In the genomic region with DNA sequence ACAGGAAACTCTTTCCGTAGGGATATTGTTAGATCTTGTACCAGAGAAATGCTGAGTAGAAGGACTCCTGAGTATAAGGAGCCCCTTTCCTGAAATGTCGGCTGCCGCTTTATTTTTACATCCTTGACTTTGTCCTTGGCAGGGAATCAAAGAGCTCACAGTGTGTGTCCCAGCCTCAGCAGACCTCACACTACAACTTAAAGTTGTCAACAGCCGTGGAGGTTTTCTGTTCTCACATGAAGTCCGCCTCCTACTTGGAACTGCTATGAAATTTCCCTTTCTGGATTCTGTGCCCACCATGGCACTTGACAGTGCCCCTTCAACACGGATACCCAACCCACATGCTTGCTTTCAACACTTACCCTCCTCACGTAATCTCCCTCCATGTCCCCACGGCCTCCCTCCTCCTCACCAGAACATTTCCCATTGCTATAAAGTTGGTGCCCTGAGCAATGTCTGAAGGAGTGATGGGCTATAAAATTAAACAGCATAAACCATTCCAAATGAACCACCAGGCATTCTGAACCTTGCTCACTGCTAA, we compare ENCODE assay signal across 25 mouse cellular contexts.
DNase-seq lines count a peak whose midpoint lies in the region; ATAC-seq and TF ChIP-seq lines count a peak whose summit lies in the region.
"Had no signal": no experiment of that assay in that cellular context is flagged by ENCODE, and none has a peak within 500 bp of the region (broad histone marks: within the 10 kb centered on the region; RNA-seq: fewer than 3 reads in every experiment).

No protein-coding gene starts in this region.

- H3K4me1 ChIP-seq in heart, embryonic 12.5 days (replicated peaks): peaks cover 4% of the 10 kb centered on the region; the same call in 1 of the 2 replicates
- H3K4me1 ChIP-seq in heart, postnatal 0 days (ENCODE audit: control insufficient read depth, insufficient read depth): peaks cover 9% of the 10 kb centered on the region; the same call in 1 of the 2 replicates
- H3K4me1 ChIP-seq in heart, embryonic 10.5 days: peaks cover 4% of the 10 kb centered on the region
- H3K4me1 ChIP-seq: embryonic facial prominence, embryonic 12.5 days; hindbrain, embryonic 12.5 days; midbrain, embryonic 13.5 days had no signal

- no peak overlapping the region for H3K27ac ChIP-seq in heart, embryonic 12.5 days (ENCODE audit: poor library complexity, severe bottlenecking)
- no peak overlapping the region for H3K27ac ChIP-seq in heart, postnatal 0 days (ENCODE audit: low read depth)
- H3K27ac ChIP-seq in heart, embryonic 10.5 days: no peak overlapping the region
- H3K27ac ChIP-seq: embryonic facial prominence, embryonic 12.5 days; hindbrain, embryonic 12.5 days; liver, embryonic 14.5 days; midbrain, embryonic 13.5 days had no signal

- H3K4me3 ChIP-seq in heart, embryonic 12.5 days: no peak overlapping the region
- H3K4me3 ChIP-seq in heart, postnatal 0 days (ENCODE audit: low read depth, low read length): no peak overlapping the region
- H3K4me3 ChIP-seq in heart, embryonic 10.5 days: no peak overlapping the region
- H3K4me3 ChIP-seq: embryonic facial prominence, embryonic 12.5 days; hindbrain, embryonic 12.5 days; megakaryocyte, embryonic 14.5 days; midbrain, embryonic 13.5 days had no signal

- H3K9me3 ChIP-seq in heart, embryonic 12.5 days (replicated peaks): no peaks in the 10 kb centered on the region
- H3K9me3 ChIP-seq in heart, postnatal 0 days (replicated peaks; ENCODE audit: control insufficient read depth, low read length): no peaks in the 10 kb centered on the region
- no peaks in the 10 kb centered on the region for H3K9me3 ChIP-seq in heart, embryonic 10.5 days
- H3K9me3 ChIP-seq: embryonic facial prominence, embryonic 12.5 days; hindbrain, embryonic 12.5 days; megakaryocyte, embryonic 14.5 days; midbrain, embryonic 13.5 days had no signal

- H3K27me3 ChIP-seq in heart, embryonic 12.5 days (replicated peaks): peaks cover 5% of the 10 kb centered on the region; the same call in 1 of the 2 replicates
- H3K27me3 ChIP-seq in heart, postnatal 0 days (ENCODE audit: control insufficient read depth, insufficient read depth, low read length): 0 out of 2 replicates have a peak, but pooled peaks cover 4% of the 10 kb centered on the region
- H3K27me3 ChIP-seq in heart, embryonic 10.5 days (ENCODE audit: insufficient read depth, poor library complexity, severe bottlenecking): no peaks in the 10 kb centered on the region
- H3K27me3 ChIP-seq: embryonic facial prominence, embryonic 12.5 days; hindbrain, embryonic 12.5 days; midbrain, embryonic 13.5 days had no signal

- H3K4me2 ChIP-seq in heart, embryonic 12.5 days: no peak overlapping the region
- H3K4me2 ChIP-seq in heart, postnatal 0 days (ENCODE audit: low read depth, low read length): no peak overlapping the region
- H3K4me2 ChIP-seq: embryonic facial prominence, embryonic 12.5 days; hindbrain, embryonic 12.5 days; midbrain, embryonic 13.5 days had no signal

- H3K36me3 ChIP-seq in heart, embryonic 12.5 days: no peaks in the 10 kb centered on the region
- H3K36me3 ChIP-seq in heart, postnatal 0 days (replicated peaks; ENCODE audit: control insufficient read depth, insufficient read depth, low read length): no peaks in the 10 kb centered on the region
- H3K36me3 ChIP-seq in heart, embryonic 10.5 days: no peaks in the 10 kb centered on the region
- H3K36me3 ChIP-seq: embryonic facial prominence, embryonic 12.5 days; hindbrain, embryonic 12.5 days had no signal

- TF ChIP-seq CTCF in heart, postnatal 0 days (IDR thresholded peaks at IDR 0.05; ENCODE audit: low read depth): no peak

- H3K9ac ChIP-seq in heart, embryonic 12.5 days: no peak overlapping the region
- H3K9ac ChIP-seq in heart, postnatal 0 days (replicated peaks; ENCODE audit: low read depth, low read length): no peak overlapping the region
- H3K9ac ChIP-seq: embryonic facial prominence, embryonic 12.5 days; hindbrain, embryonic 12.5 days; liver, embryonic 14.5 days; midbrain, embryonic 13.5 days had no signal

- no peak for DNase-seq in heart, postnatal 36 days
- DNase-seq in heart, postnatal 0 days (ENCODE audit: low spot score): peak; percentile 20
- DNase-seq in heart, embryonic 10.5 days (ENCODE audit: low spot score): no peak
- peak; percentile 66 for DNase-seq in brain, adult 2 months (ENCODE audit: low read depth, low spot score)
- peak; percentile 12 for DNase-seq in forelimb bud, embryonic 11.5 days (ENCODE audit: low read depth, low spot score)
- DNase-seq: adrenal gland, adult 8-10 months; B cell, adult 2 months; cerebellum, adult 11-12 months; cerebellum, adult 9-11 months; embryo, embryonic 11 days; kidney, adult 9 months; kidney, postnatal 10 days; layer of hippocampus, postnatal 36 days; left cerebral cortex, postnatal 4 days; liver; lung, adult 2 months; right cerebral cortex, postnatal 14 days had no signal

- WGBS in heart, embryonic 12.5 days: 36% methylated on average over 8 of the region's 8 CpGs
- 26% methylated on average over 8 of the region's 8 CpGs for WGBS in heart, postnatal 0 days
- WGBS in heart, embryonic 10.5 days: 63% methylated on average over 8 of the region's 8 CpGs

- intact Hi-C loops in heart, postnatal 36 days (cut with DNase I): no loop called here

- TF ChIP-seq EP300 in heart, postnatal 0 days (IDR thresholded peaks at IDR 0.05; ENCODE audit: low read depth): no peak

- peak; percentile 25; the same call in 1 of the 2 replicates for ATAC-seq in heart, embryonic 12.5 days (ENCODE audit: insufficient number of reproducible peaks, low FRiP score)
- ATAC-seq in heart, postnatal 0 days (ENCODE audit: insufficient read depth, low read depth): peak; percentile 77
- ATAC-seq: forebrain, embryonic 14.5 days; intestine, postnatal 0 days; midbrain, embryonic 13.5 days had no signal

Comparison
In these comparisons a context has a peak if more than half of its experiments do, and no peak if none do; other contexts are left out.
1. DNase-seq: peak in heart, postnatal 0 days (single experiment), brain, adult 2 months (single experiment) and forelimb bud, embryonic 11.5 days (single experiment); none in heart, postnatal 36 days (0 of 2) and heart, embryonic 10.5 days (single experiment).